Mouse (Mus musculus): ENCODE data around the gene Prdm16.

Gene Prdm16

GRCm38 (mm10) chr4:154639591-154640442, 3.1 kb upstream of the Prdm16 start:
- DNase-seq (ENCODE audit: extremely low read depth, low read depth, low spot score): no peak

- no peak for DNase-seq (ENCODE audit: extremely low read depth, low read depth, low spot score)
These were observed 2.5 kb upstream of the Prdm16 start for GRCm38 (mm10) chr4:154639126-154639525.

- no peak for DNase-seq (ENCODE audit: extremely low read depth, low read depth, low spot score)
These were observed 1.7 kb upstream of the Prdm16 start for GRCm38 (mm10) chr4:154638320-154638886.

- no peak for DNase-seq (ENCODE audit: extremely low read depth, low read depth, low spot score)
These were observed 1.0 kb upstream of the Prdm16 start for GRCm38 (mm10) chr4:154637468-154638319.

GRCm38 (mm10) chr4:154636053-154636433, 630 bp downstream of the Prdm16 start:
- no peak for DNase-seq (ENCODE audit: extremely low read depth, low read depth, low spot score)

- no peak for DNase-seq (ENCODE audit: extremely low read depth, low read depth, low spot score)
These were observed 1.2 kb downstream of the Prdm16 start for GRCm38 (mm10) chr4:154635241-154636052.

GRCm38 (mm10) chr4:154634470-154635240, 2.0 kb downstream of the Prdm16 start:
- DNase-seq (ENCODE audit: extremely low read depth, low read depth, low spot score): no peak

- no peak for DNase-seq (ENCODE audit: extremely low read depth, low read depth, low spot score)
These were observed 2.7 kb downstream of the Prdm16 start for GRCm38 (mm10) chr4:154634001-154634400.

- DNase-seq (ENCODE audit: extremely low read depth, low read depth, low spot score): no peak
These were observed 3.6 kb downstream of the Prdm16 start for GRCm38 (mm10) chr4:154632800-154633764.

GRCm38 (mm10) chr4:154630763-154631162, 5.9 kb downstream of the Prdm16 start:
- DNase-seq (ENCODE audit: extremely low read depth, low read depth, low spot score): no peak

GRCm38 (mm10) chr4:154627419-154628142, 9.1 kb downstream of the Prdm16 start:
- no peak for DNase-seq (ENCODE audit: extremely low read depth, low read depth, low spot score)

GRCm38 (mm10) chr4:154626282-154626681, 10.4 kb downstream of the Prdm16 start:
- DNase-seq (ENCODE audit: extremely low read depth, low read depth, low spot score): no peak

GRCm38 (mm10) chr4:154625710-154626109, 11.0 kb downstream of the Prdm16 start:
- no peak for DNase-seq (ENCODE audit: extremely low read depth, low read depth, low spot score)

GRCm38 (mm10) chr4:154623241-154623640, 13.4 kb downstream of the Prdm16 start:
- no peak for DNase-seq (ENCODE audit: extremely low read depth, low read depth, low spot score)

GRCm38 (mm10) chr4:154622521-154622920, 14.2 kb downstream of the Prdm16 start:
- DNase-seq (ENCODE audit: extremely low read depth, low read depth, low spot score): no peak

- no peak for DNase-seq (ENCODE audit: extremely low read depth, low read depth, low spot score)
These were observed 25.5 kb downstream of the Prdm16 start for GRCm38 (mm10) chr4:154611167-154611566.

GRCm38 (mm10) chr4:154607724-154608123, 28.9 kb downstream of the Prdm16 start:
- no peak for DNase-seq (ENCODE audit: extremely low read depth, low read depth, low spot score)

- DNase-seq (ENCODE audit: extremely low read depth, low read depth, low spot score): no peak
These were observed 32.2 kb downstream of the Prdm16 start for GRCm38 (mm10) chr4:154604442-154604830.
